Mouse (Mus musculus): Measurements from ENCODE around the gene Hcn2. TPM values are rescaled to one million over a fixed set of nuclear protein-coding genes. Genes with fewer than 3 reads are reported as not detected.

The Hcn2 gene
- total RNA-seq (2021), result 10 to 100 TPM; 93.4 to 99.2 TPM
- long read RNA-seq, experiment 1, transcript Hcn2-202 (8 exons, 3,195 nt), result major isoform, 35 of 62 reads
- long read RNA-seq, experiment 1, partial matches to known transcripts, result 25 of 62 reads
- long read RNA-seq, experiment 1, other reads (novel, unspliced or antisense), result 2 of 62 reads
- long read RNA-seq, experiment 2, transcript Hcn2-202 (8 exons, 3,195 nt), result major isoform, 46 of 55 reads
- long read RNA-seq, experiment 2, partial matches to known transcripts, result 9 of 55 reads
- long read RNA-seq, experiment 2, other reads (novel, unspliced or antisense), result 0 of 55 reads

- DNase-seq (ENCODE audit: low spot score in 2 of 2), result no peak
Observed at GRCm38 (mm10) chr10:79716254-79716987, at the start of gene Hcn2. Hcn2 (plus strand) TSS chr10:79716634.

GRCm38 (mm10) chr10:79668076-79668475, 48.4 kb upstream of the Hcn2 start:
- intact Hi-C loops (cut with DNase I), result loop anchor here (2.0 kb wide), 1 partner anchor 73 kb away; no protein-coding TSS in a partner anchor
- DNase-seq (ENCODE audit: low spot score in 2 of 2), result no peak

More at GRCm38 (mm10) chr10:79716254-79716987, at the start of gene Hcn2:
- intact Hi-C loops (cut with DNase I), result no loop called here

- intact Hi-C loops (cut with DNase I), result loop anchor here (2.0 kb wide), 1 partner anchor 74 kb away; no protein-coding TSS in a partner anchor
- DNase-seq (ENCODE audit: low spot score in 2 of 2), result peak; percentile 93 to 96
Observed at GRCm38 (mm10) chr10:79668771-79669575, 47.5 kb upstream of the Hcn2 start, which contains the start of gene Tpgs1. Tpgs1 (plus strand) TSS chr10:79669369.

- intact Hi-C loops (cut with DNase I), result loop anchor here (2.0 kb wide), 1 partner anchor 75 kb away; no protein-coding TSS in a partner anchor
- DNase-seq (ENCODE audit: low spot score in 2 of 2), result peak; percentile 77 to 82
Observed at GRCm38 (mm10) chr10:79669576-79670057, 46.8 kb upstream of the Hcn2 start.

GRCm38 (mm10) chr10:79670071-79670888, 46.2 kb upstream of the Hcn2 start:
- intact Hi-C loops (cut with DNase I), result no loop called here
- no peak for DNase-seq (ENCODE audit: low spot score in 2 of 2)

- DNase-seq (ENCODE audit: low spot score in 2 of 2), result no peak
- intact Hi-C loops (cut with DNase I), result no loop called here
Observed at GRCm38 (mm10) chr10:79671396-79672087, 44.9 kb upstream of the Hcn2 start.

GRCm38 (mm10) chr10:79672088-79672455, 44.4 kb upstream of the Hcn2 start:
- DNase-seq (ENCODE audit: low spot score in 2 of 2), result no peak

GRCm38 (mm10) chr10:79673054-79673453, 43.4 kb upstream of the Hcn2 start:
- DNase-seq (ENCODE audit: low spot score in 2 of 2), result no peak
- intact Hi-C loops (cut with DNase I), result no loop called here

More at GRCm38 (mm10) chr10:79672088-79672455, 44.4 kb upstream of the Hcn2 start:
- intact Hi-C loops (cut with DNase I), result no loop called here

GRCm38 (mm10) chr10:79675346-79676035, 40.9 kb upstream of the Hcn2 start:
- intact Hi-C loops (cut with DNase I), result no loop called here
- DNase-seq (ENCODE audit: low spot score in 2 of 2), result no peak

- intact Hi-C loops (cut with DNase I), result no loop called here
- DNase-seq (ENCODE audit: low spot score in 2 of 2), result no peak
Observed at GRCm38 (mm10) chr10:79680606-79681495, 35.6 kb upstream of the Hcn2 start.

- intact Hi-C loops (cut with DNase I), result no loop called here
- DNase-seq (ENCODE audit: low spot score in 2 of 2), result peak; percentile 99 to 100
Observed at GRCm38 (mm10) chr10:79681591-79682245, 34.7 kb upstream of the Hcn2 start, which contains the start of gene Cdc34. Cdc34 (plus strand) TSS chr10:79682195.

GRCm38 (mm10) chr10:79682551-79682915, 33.9 kb upstream of the Hcn2 start:
- no peak for DNase-seq (ENCODE audit: low spot score in 2 of 2)
- intact Hi-C loops (cut with DNase I), result no loop called here

- peak; percentile 60 to 83 for DNase-seq (ENCODE audit: low spot score in 2 of 2)
- intact Hi-C loops (cut with DNase I), result no loop called here
Observed at GRCm38 (mm10) chr10:79682916-79683582, 33.4 kb upstream of the Hcn2 start.

- no peak for DNase-seq (ENCODE audit: low spot score in 2 of 2)
- intact Hi-C loops (cut with DNase I), result no loop called here
Observed at GRCm38 (mm10) chr10:79683726-79684640, 32.5 kb upstream of the Hcn2 start.

Measured in left cerebral cortex, postnatal 14 days (tissue).